ENCODE assay signal across 15 mouse cellular contexts in the genomic region with DNA sequence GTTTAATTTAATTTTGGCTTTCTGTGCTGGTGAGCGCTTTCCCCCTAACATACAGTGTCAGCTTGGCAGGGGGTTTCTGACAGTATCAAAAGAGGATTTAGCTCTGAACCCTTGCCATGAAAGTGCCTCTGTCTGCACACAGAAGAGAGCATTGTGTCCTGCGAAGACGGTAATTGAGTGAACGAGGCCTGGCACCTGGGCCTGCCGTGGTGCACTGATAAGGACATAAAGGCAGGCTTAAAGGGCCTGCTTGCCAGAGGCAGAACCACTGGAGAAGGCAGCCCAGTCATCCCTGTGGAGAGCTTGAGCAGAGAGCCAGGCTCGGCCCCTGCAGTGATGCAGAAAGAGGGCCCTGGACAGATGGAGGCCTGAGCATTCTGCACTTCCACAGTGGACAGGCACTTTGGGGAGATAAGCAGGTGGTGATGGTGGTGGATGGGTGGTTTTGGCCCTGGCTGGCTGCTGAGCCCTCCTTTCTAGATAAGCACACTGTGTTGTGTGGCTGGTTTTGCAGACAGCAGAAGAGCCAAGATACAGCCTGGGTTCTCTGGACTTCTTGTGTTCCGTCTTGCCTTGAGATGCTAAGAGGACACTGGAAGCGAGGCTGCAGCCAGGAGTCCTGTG. TPM values are rescaled to one million over a fixed set of nuclear protein-coding genes. Genes with fewer than 3 reads are reported as not detected.
DNase-seq lines count a peak whose midpoint lies in the region; ATAC-seq lines count a peak whose summit lies in the region.
"Had no signal": no experiment of that assay in that cellular context is flagged by ENCODE, and none has a peak within 500 bp of the region (broad histone marks: within the 10 kb centered on the region; RNA-seq: fewer than 3 reads in every experiment).

No protein-coding gene starts in this region.

- no peaks in the 10 kb centered on the region for H3K9me3 ChIP-seq in heart, embryonic 10.5 days
- H3K9me3 ChIP-seq in liver, embryonic 12.5 days (replicated peaks) = no peaks in the 10 kb centered on the region
- no peaks in the 10 kb centered on the region for H3K9me3 ChIP-seq in midbrain, embryonic 15.5 days
- H3K9me3 ChIP-seq: embryonic facial prominence, embryonic 15.5 days; forebrain, embryonic 12.5 days; neural tube, embryonic 12.5 days had no signal

- peak overlapping the region; percentile 54; the same call in 1 of the 2 replicates for H3K27ac ChIP-seq in heart, embryonic 10.5 days
- no peak overlapping the region for H3K27ac ChIP-seq in liver, embryonic 12.5 days
- peak overlapping the region; percentile 18; the same call in 1 of the 2 replicates for H3K27ac ChIP-seq in midbrain, embryonic 15.5 days
- H3K27ac ChIP-seq: embryonic facial prominence, embryonic 15.5 days; forebrain, embryonic 12.5 days; midbrain, embryonic 12.5 days; neural tube, embryonic 12.5 days had no signal

- ATAC-seq in liver, embryonic 12.5 days = peak; percentile 78
- ATAC-seq in midbrain, embryonic 15.5 days (replicated peaks) = peak; percentile 39; the same call in 1 of the 2 replicates
- ATAC-seq: lung, postnatal 0 days had no signal

- DNase-seq in heart, embryonic 10.5 days (ENCODE audit: low spot score) = no peak
- no peak for DNase-seq in heart, adult 9 months (ENCODE audit: low spot score in 2 of 2)
- DNase-seq in adrenal gland, postnatal 36 days = peak; percentile 3 to 7
- DNase-seq in cerebellum, adult 9-11 months = no peak
- DNase-seq in kidney, adult 18-20 months = no peak
- DNase-seq: cerebellum, adult 18-20 months; heart, adult 18-20 months; thymus, adult 2 months had no signal

- H3K27me3 ChIP-seq in heart, embryonic 10.5 days (ENCODE audit: insufficient read depth, poor library complexity, severe bottlenecking) = peaks cover under 1% of the 10 kb centered on the region; the same call in 1 of the 2 replicates
- H3K27me3 ChIP-seq in liver, embryonic 12.5 days (replicated peaks) = peaks cover 12% of the 10 kb centered on the region
- 0 out of 2 replicates have a peak, but pooled peaks cover 5% of the 10 kb centered on the region for H3K27me3 ChIP-seq in midbrain, embryonic 15.5 days (replicated peaks)
- H3K27me3 ChIP-seq: embryonic facial prominence, embryonic 15.5 days; neural tube, embryonic 12.5 days had no signal

- no peaks in the 10 kb centered on the region for H3K36me3 ChIP-seq in heart, embryonic 10.5 days
- H3K36me3 ChIP-seq in liver, embryonic 12.5 days = no peaks in the 10 kb centered on the region
- H3K36me3 ChIP-seq in midbrain, embryonic 15.5 days (replicated peaks) = no peaks in the 10 kb centered on the region
- H3K36me3 ChIP-seq: embryonic facial prominence, embryonic 15.5 days; forebrain, embryonic 12.5 days; midbrain, embryonic 12.5 days; neural tube, embryonic 12.5 days had no signal

- H3K4me2 ChIP-seq in liver, embryonic 12.5 days = no peak overlapping the region
- H3K4me2 ChIP-seq in midbrain, embryonic 15.5 days = no peak overlapping the region
- H3K4me2 ChIP-seq: embryonic facial prominence, embryonic 15.5 days; forebrain, embryonic 12.5 days; midbrain, embryonic 12.5 days; neural tube, embryonic 12.5 days had no signal

- no peak overlapping the region for H3K9ac ChIP-seq in liver, embryonic 12.5 days
- H3K9ac ChIP-seq in midbrain, embryonic 15.5 days = no peak overlapping the region
- H3K9ac ChIP-seq: embryonic facial prominence, embryonic 15.5 days; forebrain, embryonic 12.5 days; midbrain, embryonic 12.5 days; neural tube, embryonic 12.5 days had no signal

- H3K4me1 ChIP-seq in heart, embryonic 10.5 days = peaks cover 32% of the 10 kb centered on the region
- peaks cover 10% of the 10 kb centered on the region for H3K4me1 ChIP-seq in liver, embryonic 12.5 days
- peaks cover 9% of the 10 kb centered on the region; the same call in 1 of the 2 replicates for H3K4me1 ChIP-seq in midbrain, embryonic 15.5 days
- H3K4me1 ChIP-seq: neural tube, embryonic 12.5 days had no signal

- 26% methylated on average over 8 of the region's 8 CpGs for WGBS in heart, embryonic 10.5 days
- 37% methylated on average over 8 of the region's 8 CpGs for WGBS in liver, embryonic 12.5 days (ENCODE audit: insufficient replicate concordance)
- WGBS in midbrain, embryonic 15.5 days = 35% methylated on average over 8 of the region's 8 CpGs

- no peak overlapping the region for H3K4me3 ChIP-seq in heart, embryonic 10.5 days
- H3K4me3 ChIP-seq in liver, embryonic 12.5 days = no peak overlapping the region
- H3K4me3 ChIP-seq in midbrain, embryonic 15.5 days = no peak overlapping the region
- H3K4me3 ChIP-seq: embryonic facial prominence, embryonic 15.5 days; forebrain, embryonic 12.5 days; midbrain, embryonic 12.5 days; neural tube, embryonic 12.5 days had no signal

RNA-seq across cellular contexts. Expression of a gene that starts 36.3 kb away (rescaled TPM):
- polyA plus RNA-seq in heart, embryonic 10.5 days (2016; fragmentation: Nextera tagmentation; extraction: Ambion mirVana) = 13.5 and 13.6 TPM in 2 replicates
- total RNA-seq in adrenal gland, postnatal 36 days (2021) = 1 to 10 TPM; 9.0 to 9.5 TPM
- polyA plus RNA-seq in liver, embryonic 12.5 days (2016; fragmentation: Nextera tagmentation; extraction: Ambion mirVana) = 0.17 and 0.45 TPM in 2 replicates
- polyA plus RNA-seq in midbrain, embryonic 15.5 days (2015; fragmentation: Nextera tagmentation; extraction: Ambion mirVana) = 22.1 and 26.1 TPM in 2 replicates

Comparison
In these comparisons a context has a peak if more than half of its experiments do, and no peak if none do; other contexts are left out.
1. DNase-seq: peak in adrenal gland, postnatal 36 days (2 of 2); none in heart, embryonic 10.5 days (single experiment), heart, adult 9 months (0 of 2), cerebellum, adult 9-11 months (single experiment) and kidney, adult 18-20 months (single experiment).